Mouse (Mus musculus) ES-Bruce4 (cell line): Measurements from ENCODE around the gene Yju2. TPM values are rescaled to one million over a fixed set of nuclear protein-coding genes. Genes with fewer than 3 reads are reported as not detected.

Source experiments
- H3K27ac ChIP-seq: 2 replicates; pipeline ENCODE4 v1.5.1; 2012; ENCODE audit warnings: low read length, inconsistent platforms; ENCODE audit not compliant: insufficient read depth
- H3K27me3 ChIP-seq: 2 replicates; pipeline ENCODE4 v1.6.1; 2012; ENCODE audit warnings: mild to moderate bottlenecking, low read length, inconsistent platforms; ENCODE audit not compliant: control insufficient read depth, poor library complexity, insufficient read depth, severe bottlenecking
- H3K36me3 ChIP-seq: 2 replicates; pipeline ENCODE4 v1.6.1; 2012; ENCODE audit warnings: inconsistent platforms, mild to moderate bottlenecking, low read length, moderate library complexity; ENCODE audit not compliant: control insufficient read depth, poor library complexity, insufficient read depth, severe bottlenecking
- H3K4me1 ChIP-seq: one replicate; pipeline ENCODE4 v1.8.1; 2011; ENCODE audit warnings: low read length; ENCODE audit not compliant: control insufficient read depth, insufficient read depth
- H3K4me3 ChIP-seq: 2 replicates; pipeline ENCODE4 v1.5.1; 2011; ENCODE audit warnings: low read depth, mild to moderate bottlenecking, low read length
- H3K9ac ChIP-seq: 2 replicates; pipeline ENCODE4 v1.6.1; 2012; ENCODE audit warnings: low read depth, mild to moderate bottlenecking, inconsistent platforms; ENCODE audit not compliant: poor library complexity, severe bottlenecking
- H3K9me3 ChIP-seq: replicated peaks from 2 replicates; pipeline ENCODE4 v1.6.1; 2012; ENCODE audit warnings: mild to moderate bottlenecking, low read length, inconsistent platforms; ENCODE audit not compliant: control insufficient read depth, poor library complexity, insufficient read depth, severe bottlenecking
- CTCF ChIP-seq: IDR thresholded peaks from one replicate; pipeline ENCODE4 v1.8.1; 2011; ENCODE audit warnings: low read depth, low read length
- EP300 ChIP-seq: IDR thresholded peaks from 2 replicates; pipeline ENCODE4 v1.6.1; 2011; ENCODE audit warnings: low read depth, low read length; ENCODE audit not compliant: insufficient read depth
- POLR2A ChIP-seq: IDR thresholded peaks from one replicate; pipeline ENCODE4 v1.8.1; 2011; ENCODE audit warnings: low read length; ENCODE audit not compliant: insufficient read depth
- polyA plus RNA-seq: library from polyadenylated mRNA; stranded (reverse); fragments of >200 nt; gene quantifications from 2 replicates; pipeline ENCODE4 v1.2.4, GENCODE M21; 2011; ENCODE audit warnings: low read depth; ENCODE audit not compliant: missing spikeins, insufficient read depth, insufficient read length

The Yju2 gene
- polyA plus RNA-seq, 1 experiment, result 10.7 TPM

GRCm38 (mm10) chr17:55945696-55946095 is 13.2 kb upstream of the Yju2 start:
- TF ChIP-seq CTCF (no peak), POLR2A (no peak), EP300 (no peak)

GRCm38 (mm10) chr17:55948647-55949046 is 10.3 kb upstream of the Yju2 start:
- TF ChIP-seq POLR2A, result no peak
- no peak for TF ChIP-seq CTCF
- no peak for TF ChIP-seq EP300
- no peak overlapping the region for H3K9ac ChIP-seq

More at GRCm38 (mm10) chr17:55945696-55946095, 13.2 kb upstream of the Yju2 start:
- H3K27ac ChIP-seq, result no peak overlapping the region
- no peaks in the 10 kb centered on the region for H3K9me3 ChIP-seq
- peak overlapping the region; percentile 55 for H3K9ac ChIP-seq
- no peaks in the 10 kb centered on the region for H3K36me3 ChIP-seq
- H3K4me3 ChIP-seq, result peak overlapping the region; percentile 99
- H3K4me1 ChIP-seq, result no peaks in the 10 kb centered on the region
- no peaks in the 10 kb centered on the region for H3K27me3 ChIP-seq

GRCm38 (mm10) chr17:55949400-55949799 is 9.5 kb upstream of the Yju2 start, which contains the start of gene Zfp119b:
TSS of gene Zfp119b (minus strand) at chr17:55949500.
- no peaks in the 10 kb centered on the region for H3K36me3 ChIP-seq

More at GRCm38 (mm10) chr17:55948647-55949046, 10.3 kb upstream of the Yju2 start:
- no peaks in the 10 kb centered on the region for H3K9me3 ChIP-seq
- H3K36me3 ChIP-seq, result no peaks in the 10 kb centered on the region
- no peaks in the 10 kb centered on the region for H3K27me3 ChIP-seq
- H3K4me1 ChIP-seq, result peaks cover 9% of the 10 kb centered on the region
- H3K4me3 ChIP-seq, result no peak overlapping the region
- H3K27ac ChIP-seq, result no peak overlapping the region

GRCm38 (mm10) chr17:55950601-55951000 is 8.3 kb upstream of the Yju2 start:
- no peaks in the 10 kb centered on the region for H3K9me3 ChIP-seq
- no peaks in the 10 kb centered on the region for H3K36me3 ChIP-seq
- TF ChIP-seq POLR2A (no peak), CTCF (no peak)
- H3K9ac ChIP-seq, result no peak overlapping the region
- H3K4me1 ChIP-seq, result peaks cover 14% of the 10 kb centered on the region
- H3K27ac ChIP-seq, result no peak overlapping the region
- no peaks in the 10 kb centered on the region for H3K27me3 ChIP-seq
- H3K4me3 ChIP-seq, result peak overlapping the region; percentile 29; the same call in 1 of the 2 replicates

More at GRCm38 (mm10) chr17:55949400-55949799, 9.5 kb upstream of the Yju2 start, which contains the start of gene Zfp119b:
- no peak within 1 kb of the TSS for H3K27ac ChIP-seq
- no peak within 1 kb of the TSS for H3K9ac ChIP-seq
- H3K9me3 ChIP-seq, result no peaks in the 10 kb centered on the region
- no peaks in the 10 kb centered on the region for H3K27me3 ChIP-seq
- peaks cover 10% of the 10 kb centered on the region for H3K4me1 ChIP-seq
- TF ChIP-seq EP300 (no peak), POLR2A (no peak), CTCF (no peak)
- H3K4me3 ChIP-seq, result no peak within 1 kb of the TSS

- Histone ChIP-seq H3K27me3 (no peaks in the 10 kb centered on the region), H3K4me1 (peaks cover 14% of the 10 kb centered on the region), H3K4me3 (no peak overlapping the region), H3K9me3 (no peaks in the 10 kb centered on the region), H3K36me3 (no peaks in the 10 kb centered on the region), H3K27ac (0 out of 2 replicates have a peak overlapping the region, but pooled peaks have one; percentile 19), H3K9ac (no peak overlapping the region)
- no peak for TF ChIP-seq CTCF
- TF ChIP-seq POLR2A, result no peak
- no peak for TF ChIP-seq EP300
Observed at GRCm38 (mm10) chr17:55952041-55952440, 6.9 kb upstream of the Yju2 start.

GRCm38 (mm10) chr17:55952447-55953027 is 6.4 kb upstream of the Yju2 start, which contains the start of gene Ebi3:
TSS of gene Ebi3 (plus strand) at chr17:55952640.
- Histone ChIP-seq H3K27me3 (no peaks in the 10 kb centered on the region), H3K4me1 (peaks cover 14% of the 10 kb centered on the region), H3K4me3 (no peak within 1 kb of the TSS), H3K9me3 (no peaks in the 10 kb centered on the region), H3K36me3 (no peaks in the 10 kb centered on the region), H3K9ac (no peak within 1 kb of the TSS), H3K27ac (0 out of 2 replicates have a peak within 1 kb of the TSS, but pooled peaks have one; percentile 19)
- TF ChIP-seq POLR2A (no peak), EP300 (no peak), CTCF (no peak)
